Mouse (Mus musculus): Measurements from ENCODE around the gene Sympk. TPM values are rescaled to one million over a fixed set of nuclear protein-coding genes. Genes with fewer than 3 reads are reported as not detected.

Gene Sympk
- polyA plus RNA-seq, 1 experiment from 2014 or later = 26.1 TPM

GRCm38 (mm10) chr7:19050172-19050571 is 26.0 kb downstream of the Sympk start:
- ATAC-seq (replicated peaks; ENCODE audit: low FRiP score, low TSS enrichment, low read depth) (no peak), DNase-seq (ENCODE audit: low spot score) (no peak)
- H3K4me1 ChIP-seq (replicated peaks; ENCODE audit: control insufficient read depth, insufficient read depth, low read length) = no peaks in the 10 kb centered on the region; the same call in 1 of the 2 replicates
- H3K4me3 ChIP-seq (ENCODE audit: low read depth, low read length) = no peak overlapping the region
- no peak overlapping the region for H3K9ac ChIP-seq (ENCODE audit: low read length)
- no peaks in the 10 kb centered on the region for H3K27me3 ChIP-seq (replicated peaks; ENCODE audit: control insufficient read depth, insufficient read depth, low read length)
- 93% methylated on average over 8 of the region's 8 CpGs for WGBS
- no peak overlapping the region for H3K4me2 ChIP-seq (ENCODE audit: low read length)
- H3K27ac ChIP-seq (ENCODE audit: low read depth) = no peak overlapping the region
- H3K9me3 ChIP-seq (ENCODE audit: control insufficient read depth, low read length) = no peaks in the 10 kb centered on the region
- H3K36me3 ChIP-seq (ENCODE audit: control insufficient read depth, insufficient read depth, low read length) = peaks cover 83% of the 10 kb centered on the region

DNA sequence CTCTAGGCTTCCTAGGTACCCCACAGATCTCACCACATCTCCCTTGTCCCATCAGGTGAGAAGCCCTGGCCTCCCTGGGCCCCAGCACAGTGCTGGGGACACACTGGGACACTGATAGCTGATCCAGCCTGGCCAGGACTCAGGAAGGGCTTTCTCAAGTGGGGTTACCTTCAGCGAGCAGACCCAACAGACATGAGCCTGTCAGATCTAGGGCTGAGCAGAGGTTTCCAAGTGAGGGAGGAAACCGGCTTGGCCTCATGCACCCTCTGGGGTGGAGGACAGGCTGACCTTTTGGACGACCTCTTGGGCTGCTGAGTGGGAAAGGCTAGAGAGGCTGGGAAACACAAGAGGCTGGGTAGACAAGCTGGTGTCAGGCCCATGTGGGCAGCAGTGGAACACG is 27.0 kb downstream of the Sympk start:
- WGBS = 71% methylated on average over 4 of the region's 4 CpGs
- Histone ChIP-seq H3K9me3 (ENCODE audit: control insufficient read depth, low read length) (no peaks in the 10 kb centered on the region), H3K36me3 (ENCODE audit: control insufficient read depth, insufficient read depth, low read length) (peaks cover 74% of the 10 kb centered on the region), H3K27ac (ENCODE audit: low read depth) (no peak overlapping the region), H3K4me1 (replicated peaks; ENCODE audit: control insufficient read depth, insufficient read depth, low read length) (no peaks in the 10 kb centered on the region; the same call in 1 of the 2 replicates), H3K4me3 (ENCODE audit: low read depth, low read length) (no peak overlapping the region), H3K27me3 (replicated peaks; ENCODE audit: control insufficient read depth, insufficient read depth, low read length) (no peaks in the 10 kb centered on the region), H3K4me2 (ENCODE audit: low read length) (no peak overlapping the region), H3K9ac (ENCODE audit: low read length) (no peak overlapping the region)
- DNase-seq (ENCODE audit: low spot score) (no peak), ATAC-seq (replicated peaks; ENCODE audit: low FRiP score, low TSS enrichment, low read depth) (no peak)

DNA sequence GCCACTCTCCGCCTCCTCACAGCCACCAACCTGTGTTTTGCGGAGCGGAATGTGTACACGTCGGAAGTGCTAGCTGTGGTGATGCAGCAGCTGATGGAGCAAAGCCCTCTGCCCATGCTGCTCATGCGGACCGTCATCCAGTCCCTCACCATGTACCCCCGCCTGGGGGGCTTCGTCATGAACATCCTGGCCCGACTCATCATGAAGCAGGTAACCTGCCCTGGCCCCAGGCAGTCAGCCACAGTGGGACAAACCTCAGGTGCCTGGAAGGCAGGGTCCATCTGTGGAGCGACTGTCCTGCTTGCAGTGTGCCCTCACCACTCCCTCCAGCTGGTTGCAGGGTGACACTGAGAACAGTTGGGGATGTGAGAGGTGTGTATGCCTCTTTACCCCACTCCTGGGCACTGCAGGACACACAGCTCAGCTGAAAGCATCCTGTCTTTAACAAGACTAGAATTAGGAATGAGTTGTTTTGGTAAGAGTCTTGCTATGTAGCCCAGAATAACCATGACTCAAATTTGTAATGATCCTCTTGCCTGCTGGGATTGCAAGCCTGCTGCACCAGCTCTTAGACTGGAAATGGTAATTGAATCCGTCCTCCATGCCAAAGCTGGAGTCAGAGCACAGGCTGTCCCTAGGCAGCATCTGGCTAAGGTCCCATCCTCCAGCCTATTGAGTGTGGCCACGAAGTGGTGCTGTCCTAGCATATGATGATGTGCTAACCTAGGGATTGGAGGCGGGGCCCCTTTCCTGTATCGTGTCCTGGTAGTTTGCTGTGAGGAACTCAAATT is 28.4 kb downstream of the Sympk start:
- WGBS = 86% methylated on average over 15 of the region's 15 CpGs
- no peak overlapping the region for H3K4me2 ChIP-seq (ENCODE audit: low read length)
- no peak overlapping the region for H3K9ac ChIP-seq (ENCODE audit: low read length)
- DNase-seq (ENCODE audit: low spot score) (no peak), ATAC-seq (replicated peaks; ENCODE audit: low FRiP score, low TSS enrichment, low read depth) (no peak)
- no peaks in the 10 kb centered on the region for H3K9me3 ChIP-seq (ENCODE audit: control insufficient read depth, low read length)
- H3K4me1 ChIP-seq (replicated peaks; ENCODE audit: control insufficient read depth, insufficient read depth, low read length) = no peaks in the 10 kb centered on the region; the same call in 1 of the 2 replicates
- H3K4me3 ChIP-seq (ENCODE audit: low read depth, low read length) = no peak overlapping the region
- H3K27me3 ChIP-seq (replicated peaks; ENCODE audit: control insufficient read depth, insufficient read depth, low read length) = no peaks in the 10 kb centered on the region
- peaks cover 60% of the 10 kb centered on the region for H3K36me3 ChIP-seq (ENCODE audit: control insufficient read depth, insufficient read depth, low read length)
- H3K27ac ChIP-seq (ENCODE audit: low read depth) = no peak overlapping the region

GRCm38 (mm10) chr7:19053136-19053532 is 29.0 kb downstream of the Sympk start:
- WGBS = 91% methylated on average over 7 of the region's 7 CpGs
- Histone ChIP-seq H3K9me3 (ENCODE audit: control insufficient read depth, low read length) (no peaks in the 10 kb centered on the region), H3K36me3 (ENCODE audit: control insufficient read depth, insufficient read depth, low read length) (peaks cover 54% of the 10 kb centered on the region), H3K27me3 (replicated peaks; ENCODE audit: control insufficient read depth, insufficient read depth, low read length) (no peaks in the 10 kb centered on the region), H3K4me3 (ENCODE audit: low read depth, low read length) (no peak overlapping the region), H3K4me2 (ENCODE audit: low read length) (no peak overlapping the region), H3K27ac (ENCODE audit: low read depth) (no peak overlapping the region), H3K4me1 (replicated peaks; ENCODE audit: control insufficient read depth, insufficient read depth, low read length) (no peaks in the 10 kb centered on the region; the same call in 1 of the 2 replicates), H3K9ac (ENCODE audit: low read length) (no peak overlapping the region)
- DNase-seq (ENCODE audit: low spot score) = no peak
- no peak for ATAC-seq (replicated peaks; ENCODE audit: low FRiP score, low TSS enrichment, low read depth)

- ATAC-seq (replicated peaks; ENCODE audit: low FRiP score, low TSS enrichment, low read depth) (peak; percentile 63), DNase-seq (ENCODE audit: low spot score) (peak; percentile 84)
- no peak within 1 kb of the TSS for H3K4me3 ChIP-seq (ENCODE audit: low read depth, low read length)
- H3K4me2 ChIP-seq (ENCODE audit: low read length) = peak within 1 kb of the TSS; percentile 28
- H3K9me3 ChIP-seq (ENCODE audit: control insufficient read depth, low read length) = no peaks in the 10 kb centered on the region
- no peaks in the 10 kb centered on the region; the same call in 1 of the 2 replicates for H3K4me1 ChIP-seq (replicated peaks; ENCODE audit: control insufficient read depth, insufficient read depth, low read length)
- no peak within 1 kb of the TSS for H3K9ac ChIP-seq (ENCODE audit: low read length)
- H3K27me3 ChIP-seq (replicated peaks; ENCODE audit: control insufficient read depth, insufficient read depth, low read length) = no peaks in the 10 kb centered on the region
- peaks cover 43% of the 10 kb centered on the region for H3K36me3 ChIP-seq (ENCODE audit: control insufficient read depth, insufficient read depth, low read length)
- H3K27ac ChIP-seq (ENCODE audit: low read depth) = no peak within 1 kb of the TSS
- WGBS = 36% methylated on average over 33 of the region's 33 CpGs
Observed at GRCm38 (mm10) chr7:19054047-19054776, 30.0 kb downstream of the Sympk start, which contains the start of gene Rsph6a. Rsph6a (plus strand) TSS chr7:19054690.

DNA sequence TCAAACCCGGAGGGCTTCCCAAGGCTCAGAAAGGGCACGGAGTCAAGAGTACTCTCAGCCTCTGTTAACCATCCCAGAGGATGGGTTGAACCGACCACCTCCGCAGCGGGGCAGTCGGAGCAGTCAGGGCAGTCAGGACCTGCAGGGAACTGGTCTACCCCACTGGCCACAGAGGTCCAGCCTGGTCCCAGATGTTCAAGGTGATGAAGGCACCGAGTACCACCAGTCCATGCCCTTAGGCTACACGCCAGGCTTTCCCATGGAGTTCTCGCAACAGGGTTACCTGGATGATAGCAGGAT is 30.6 kb downstream of the Sympk start:
- H3K4me1 ChIP-seq (replicated peaks; ENCODE audit: control insufficient read depth, insufficient read depth, low read length) = no peaks in the 10 kb centered on the region; the same call in 1 of the 2 replicates
- H3K36me3 ChIP-seq (ENCODE audit: control insufficient read depth, insufficient read depth, low read length) = peaks cover 38% of the 10 kb centered on the region
- no peak overlapping the region for H3K4me3 ChIP-seq (ENCODE audit: low read depth, low read length)
- no peak overlapping the region for H3K9ac ChIP-seq (ENCODE audit: low read length)
- WGBS = 62% methylated on average over 9 of the region's 9 CpGs
- peak overlapping the region; percentile 28 for H3K4me2 ChIP-seq (ENCODE audit: low read length)
- H3K27ac ChIP-seq (ENCODE audit: low read depth) = no peak overlapping the region
- H3K9me3 ChIP-seq (ENCODE audit: control insufficient read depth, low read length) = no peaks in the 10 kb centered on the region
- no peaks in the 10 kb centered on the region for H3K27me3 ChIP-seq (replicated peaks; ENCODE audit: control insufficient read depth, insufficient read depth, low read length)
- DNase-seq (ENCODE audit: low spot score) = no peak
- ATAC-seq (replicated peaks; ENCODE audit: low FRiP score, low TSS enrichment, low read depth) = no peak

DNA sequence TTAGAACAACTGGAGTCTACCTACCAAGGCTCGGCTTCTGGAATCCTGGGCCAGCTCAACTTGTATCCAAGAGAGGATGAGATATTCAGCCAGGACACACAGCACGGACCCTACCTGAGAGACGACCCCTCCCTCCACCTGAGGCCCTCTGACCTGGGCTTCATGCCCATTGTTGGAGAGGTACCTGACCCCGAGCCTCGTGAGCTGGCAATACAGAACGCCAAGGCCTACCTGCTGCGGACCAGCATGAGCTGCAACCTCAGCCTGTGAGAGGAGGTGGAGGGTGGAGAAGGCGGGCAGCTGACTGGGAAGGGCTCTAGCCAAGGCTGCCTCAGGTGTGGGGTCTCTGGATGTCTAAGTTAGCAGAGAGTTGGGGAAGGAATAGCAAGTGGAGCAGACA is 30.9 kb downstream of the Sympk start:
- no peak overlapping the region for H3K9ac ChIP-seq (ENCODE audit: low read length)
- no peak overlapping the region for H3K4me2 ChIP-seq (ENCODE audit: low read length)
- no peak for DNase-seq (ENCODE audit: low spot score)
- H3K27me3 ChIP-seq (replicated peaks; ENCODE audit: control insufficient read depth, insufficient read depth, low read length) = no peaks in the 10 kb centered on the region
- WGBS = 91% methylated on average over 8 of the region's 8 CpGs
- H3K27ac ChIP-seq (ENCODE audit: low read depth) = no peak overlapping the region
- H3K4me1 ChIP-seq (replicated peaks; ENCODE audit: control insufficient read depth, insufficient read depth, low read length) = no peaks in the 10 kb centered on the region; the same call in 1 of the 2 replicates
- H3K36me3 ChIP-seq (ENCODE audit: control insufficient read depth, insufficient read depth, low read length) = peaks cover 34% of the 10 kb centered on the region
- H3K4me3 ChIP-seq (ENCODE audit: low read depth, low read length) = no peak overlapping the region
- ATAC-seq (replicated peaks; ENCODE audit: low FRiP score, low TSS enrichment, low read depth) = no peak
- H3K9me3 ChIP-seq (ENCODE audit: control insufficient read depth, low read length) = no peaks in the 10 kb centered on the region

GRCm38 (mm10) chr7:19057405-19057804 is 33.2 kb downstream of the Sympk start:
- peaks cover 11% of the 10 kb centered on the region for H3K36me3 ChIP-seq (ENCODE audit: control insufficient read depth, insufficient read depth, low read length)
- no peak overlapping the region for H3K9ac ChIP-seq (ENCODE audit: low read length)
- no peak overlapping the region for H3K4me3 ChIP-seq (ENCODE audit: low read depth, low read length)
- H3K4me2 ChIP-seq (ENCODE audit: low read length) = no peak overlapping the region
- ATAC-seq (replicated peaks; ENCODE audit: low FRiP score, low TSS enrichment, low read depth) = no peak
- no peaks in the 10 kb centered on the region for H3K9me3 ChIP-seq (ENCODE audit: control insufficient read depth, low read length)
- H3K4me1 ChIP-seq (replicated peaks; ENCODE audit: control insufficient read depth, insufficient read depth, low read length) = no peaks in the 10 kb centered on the region; the same call in 1 of the 2 replicates
- no peak for DNase-seq (ENCODE audit: low spot score)
- H3K27ac ChIP-seq (ENCODE audit: low read depth) = no peak overlapping the region
- H3K27me3 ChIP-seq (replicated peaks; ENCODE audit: control insufficient read depth, insufficient read depth, low read length) = no peaks in the 10 kb centered on the region
- 82% methylated on average over 10 of the region's 10 CpGs for WGBS
